Mouse (Mus musculus): Measurements from ENCODE around the gene Mrpl37.

DNA sequence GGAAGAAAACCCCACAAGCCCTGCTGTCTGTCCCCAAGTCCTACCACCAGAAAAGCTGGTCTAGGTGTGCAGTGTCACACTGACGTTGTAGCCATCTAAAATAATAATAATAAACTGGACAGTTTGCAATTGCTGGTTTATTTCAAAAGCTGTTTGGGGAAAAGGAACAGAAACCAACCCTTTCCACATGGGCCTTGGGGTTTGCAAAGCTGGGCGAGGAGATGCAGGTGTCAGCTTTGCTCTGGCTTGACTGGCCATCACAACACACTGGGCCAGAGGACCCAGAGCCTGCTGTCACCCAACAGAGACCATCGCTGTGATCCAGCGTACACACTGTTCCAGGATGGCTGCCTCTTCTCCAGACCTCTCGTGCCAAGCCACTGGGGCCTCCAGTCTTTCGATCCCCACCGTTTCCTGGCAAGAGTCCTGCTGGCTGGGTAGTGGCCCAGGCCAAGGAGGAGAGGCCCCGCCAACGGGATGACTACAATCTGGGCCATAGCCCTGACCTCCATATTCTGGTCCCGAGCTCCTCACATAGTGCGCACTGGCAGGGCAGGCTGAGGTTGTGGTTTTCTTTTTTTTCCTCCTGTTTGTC lies 18.0 kb downstream of the Mrpl37 start:
- TF ChIP-seq CTCF (IDR thresholded peaks at IDR 0.05; ENCODE audit: borderline replicate concordance, insufficient read depth, low read depth, low read length) (no peak), POLR2A (IDR thresholded peaks at IDR 0.05; ENCODE audit: borderline replicate concordance, insufficient read depth, low read length) (no peak)

Data from cerebellum, adult 2 months (tissue).